Mouse (Mus musculus) spleen, adult 2 months (tissue): Measurements from ENCODE around the gene Inpp5a. TPM values are rescaled to one million over a fixed set of nuclear protein-coding genes. Genes with fewer than 3 reads are reported as not detected.
A peak's percentile ranks its signal among the peaks of the same experiment; 100 is the strongest.

Source experiments
- DNase-seq, 2 experiments: peaks; one replicate each; pipeline versions ENCODE4 v3.0.0 to v3.0.0-alpha.2; 2012 to 2021; ENCODE audit warnings: low spot score in 2 of 2, low read depth in 1 of 2
- H3K27ac ChIP-seq: fragments of 200-500 bp; 2 replicates; pipeline ENCODE4 v1.5.1; 2012; ENCODE audit warnings: low read length, inconsistent platforms; ENCODE audit not compliant: insufficient read depth
- H3K27me3 ChIP-seq: fragments of 200-500 bp; 2 replicates; pipeline ENCODE4 v1.6.1; 2012; ENCODE audit warnings: mild to moderate bottlenecking, moderate library complexity, low read length, inconsistent platforms; ENCODE audit not compliant: control insufficient read depth, insufficient read depth
- H3K36me3 ChIP-seq: fragments of 200-500 bp; 2 replicates; pipeline ENCODE4 v1.6.1; 2012; ENCODE audit warnings: mild to moderate bottlenecking, low read length, inconsistent platforms; ENCODE audit not compliant: control insufficient read depth, insufficient read depth
- H3K4me1 ChIP-seq: fragments of 200-500 bp; 2 replicates; pipeline ENCODE4 v1.6.1; 2011; ENCODE audit warnings: inconsistent platforms; ENCODE audit not compliant: control insufficient read depth, insufficient read depth, insufficient read length
- H3K4me3 ChIP-seq: fragments of 200-500 bp; 2 replicates; pipeline ENCODE4 v1.5.1; 2011; ENCODE audit warnings: mild to moderate bottlenecking, inconsistent platforms; ENCODE audit not compliant: insufficient read depth, insufficient read length; ENCODE audit errors: extremely low read depth
- CTCF ChIP-seq: fragments of 200-500 bp; IDR thresholded peaks from 2 replicates; pipeline ENCODE4 v1.5.1; 2011; ENCODE audit warnings: mild to moderate bottlenecking, inconsistent platforms; ENCODE audit not compliant: insufficient read depth, insufficient read length, insufficient replicate concordance; ENCODE audit errors: extremely low read depth
- POLR2A ChIP-seq: fragments of 200-500 bp; IDR thresholded peaks from 2 replicates; pipeline ENCODE4 v1.6.1; 2011; ENCODE audit warnings: low read depth, low read length, inconsistent platforms
- WGBS: fragments of 180-500 bp; shearing (Covaris S2); methylation state at CpG from one replicate; pipeline ENCODE4 v1.1.7; 2018; 5-methylcytosine and 5-hydroxymethylcytosine counted together
- polyA plus RNA-seq: library from polyadenylated mRNA; depleted of rRNA; stranded (reverse); fragments of >200 nt; gene quantifications from 2 replicates; pipeline ENCODE4 v1.2.3, GENCODE M21; 2012

Gene Inpp5a
- polyA plus RNA-seq, 1 experiment, result 10.3 TPM

DNA sequence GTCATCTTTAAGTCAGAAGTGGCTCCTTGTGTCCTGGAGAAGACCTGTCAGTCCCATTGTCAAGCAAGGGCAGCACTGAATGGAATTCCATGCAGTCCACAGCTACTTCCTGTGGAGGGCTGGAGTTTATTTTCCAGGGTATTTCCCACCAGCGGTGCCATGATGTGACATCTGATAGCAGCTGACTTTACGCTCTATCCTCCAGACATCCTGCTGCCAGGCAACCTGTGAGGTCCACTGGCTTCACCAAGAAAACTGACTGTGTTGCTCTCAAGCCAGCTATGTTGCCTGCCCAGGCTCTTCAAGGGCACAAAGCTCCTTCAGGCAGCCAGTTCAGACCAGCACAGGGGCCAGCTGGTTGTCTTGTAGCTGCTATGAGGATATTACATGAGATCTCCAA is 79.5 kb downstream of the Inpp5a start:
- H3K36me3 ChIP-seq, result no peaks in the 10 kb centered on the region
- H3K4me3 ChIP-seq, result no peak overlapping the region
- H3K27me3 ChIP-seq, result no peaks in the 10 kb centered on the region
- TF ChIP-seq CTCF (no peak), POLR2A (no peak)
- peaks cover 7% of the 10 kb centered on the region; the same call in 1 of the 2 replicates for H3K4me1 ChIP-seq
- WGBS, result 85% methylated on average over 2 of the region's 2 CpGs
- DNase-seq, result no peak
- no peak overlapping the region for H3K27ac ChIP-seq

DNA sequence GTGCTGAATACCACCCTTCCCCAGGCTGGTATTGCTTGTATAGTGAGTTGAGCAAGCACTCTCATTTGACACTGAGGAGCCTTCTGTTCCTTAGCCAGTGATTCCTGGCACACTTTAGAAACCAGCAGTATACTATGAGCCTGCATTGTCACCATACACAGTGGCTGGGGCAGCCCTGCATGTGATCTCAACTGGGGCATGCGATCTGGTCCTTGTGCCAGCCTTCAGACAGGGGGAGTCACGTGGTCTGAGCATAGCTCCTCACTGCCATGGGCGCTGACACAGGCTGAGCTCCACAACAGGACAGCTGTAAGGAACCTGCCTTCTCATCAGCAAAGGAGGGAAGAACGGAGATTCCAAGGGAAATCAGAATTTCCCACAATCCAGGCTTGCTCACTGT is 80.5 kb downstream of the Inpp5a start:
- Histone ChIP-seq H3K27me3 (no peaks in the 10 kb centered on the region), H3K4me1 (peaks cover 7% of the 10 kb centered on the region; the same call in 1 of the 2 replicates), H3K27ac (no peak overlapping the region), H3K4me3 (no peak overlapping the region), H3K36me3 (no peaks in the 10 kb centered on the region)
- 85% methylated on average over 4 of the region's 4 CpGs for WGBS
- no peak for DNase-seq
- TF ChIP-seq CTCF, result no peak
- TF ChIP-seq POLR2A, result no peak

DNA sequence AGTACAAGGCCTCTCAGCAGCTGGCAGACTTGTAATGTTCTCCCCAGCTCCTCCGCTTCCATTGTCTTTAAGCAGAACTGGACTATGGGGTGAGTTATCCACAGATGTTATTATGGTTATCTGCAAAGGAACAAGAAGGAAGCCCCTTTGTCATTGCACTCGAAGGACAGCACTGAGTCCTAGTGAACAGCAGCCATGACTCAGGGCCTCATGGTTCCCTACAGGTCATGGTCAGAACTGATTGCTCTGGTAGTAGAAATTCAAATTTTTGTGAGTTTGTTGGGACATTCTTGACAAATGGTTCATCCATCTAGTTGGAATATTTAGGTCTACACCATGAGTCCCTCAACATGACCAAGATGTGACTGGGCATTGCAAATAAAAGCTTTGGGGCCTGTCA is 81.6 kb downstream of the Inpp5a start:
- H3K4me1 ChIP-seq, result peaks cover 7% of the 10 kb centered on the region; the same call in 1 of the 2 replicates
- H3K27ac ChIP-seq, result no peak overlapping the region
- TF ChIP-seq CTCF (no peak), POLR2A (no peak)
- WGBS, result 85% methylated on average over 2 of the region's 2 CpGs
- no peaks in the 10 kb centered on the region for H3K27me3 ChIP-seq
- no peak overlapping the region for H3K4me3 ChIP-seq
- no peaks in the 10 kb centered on the region for H3K36me3 ChIP-seq
- DNase-seq, result no peak

DNA sequence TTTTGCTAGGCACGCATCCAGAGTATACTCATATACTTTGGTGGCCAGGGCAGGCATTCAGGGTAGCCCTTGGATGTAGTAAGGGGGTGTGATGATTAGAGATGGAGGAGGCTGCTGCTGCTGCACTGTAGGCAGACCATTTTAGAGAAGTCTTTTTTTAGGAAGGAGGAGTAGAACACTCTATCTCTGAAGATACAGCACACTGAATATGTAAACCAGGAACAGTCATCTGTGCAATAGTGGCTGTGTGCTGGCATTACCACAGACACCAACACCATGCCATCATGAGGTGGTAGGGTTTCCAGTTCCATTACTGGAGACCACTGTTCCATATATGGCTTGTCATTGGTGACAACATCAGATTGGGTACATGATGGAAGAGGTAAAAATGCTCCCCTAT is 83.1 kb downstream of the Inpp5a start:
- 81% methylated on average over 1 of the region's 1 CpGs for WGBS
- no peak overlapping the region for H3K4me3 ChIP-seq

DNA sequence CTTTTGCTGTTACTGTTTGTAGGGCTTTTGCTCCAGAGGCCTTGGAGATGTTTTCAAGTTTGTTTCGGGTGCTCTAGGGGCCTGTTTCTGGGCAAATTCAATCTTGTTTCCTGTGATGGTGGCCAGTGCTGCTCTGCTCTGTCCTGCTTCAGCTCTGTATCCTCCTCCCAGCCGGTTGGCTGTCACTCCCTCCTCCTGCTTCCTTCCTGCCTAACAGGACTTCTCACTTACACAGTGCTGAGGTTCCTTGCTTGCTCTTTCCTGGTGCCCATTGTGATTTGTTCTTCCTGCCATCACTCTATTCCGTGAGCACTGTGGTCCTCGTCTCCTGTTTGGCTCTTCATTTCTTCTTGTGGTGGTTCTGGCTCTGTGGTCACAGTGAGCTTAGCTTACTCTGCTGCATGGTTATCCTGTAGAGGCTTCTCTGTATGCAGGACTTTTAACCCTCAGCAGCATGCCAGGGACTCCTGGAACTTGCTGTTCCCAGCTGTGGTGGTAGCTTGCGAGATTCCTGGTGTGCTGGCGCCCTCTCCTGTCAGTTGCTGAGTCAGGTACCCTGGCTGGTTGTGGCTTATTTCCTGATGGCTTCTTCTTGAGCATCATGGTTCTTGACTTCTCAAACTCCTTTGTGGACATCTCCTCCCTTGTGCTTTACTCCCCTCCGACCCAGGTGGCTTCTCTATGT is 84.1 kb downstream of the Inpp5a start:
- H3K27ac ChIP-seq, result no peak overlapping the region
- DNase-seq, result peak; percentile 17 to 68
- H3K27me3 ChIP-seq, result no peaks in the 10 kb centered on the region
- WGBS, result 43% methylated on average over 7 of the region's 7 CpGs
- TF ChIP-seq CTCF, result peak; percentile 95
- TF ChIP-seq POLR2A, result no peak
- H3K36me3 ChIP-seq, result no peaks in the 10 kb centered on the region
- no peak overlapping the region for H3K4me3 ChIP-seq
- H3K4me1 ChIP-seq, result no peaks in the 10 kb centered on the region

More for the DNA sequence above, 83.1 kb downstream of the Inpp5a start:
- Histone ChIP-seq H3K27me3 (no peaks in the 10 kb centered on the region), H3K36me3 (no peaks in the 10 kb centered on the region), H3K4me1 (peaks cover 4% of the 10 kb centered on the region; the same call in 1 of the 2 replicates), H3K27ac (no peak overlapping the region)
- TF ChIP-seq POLR2A, result no peak
- no peak for TF ChIP-seq CTCF
- DNase-seq, result no peak

DNA sequence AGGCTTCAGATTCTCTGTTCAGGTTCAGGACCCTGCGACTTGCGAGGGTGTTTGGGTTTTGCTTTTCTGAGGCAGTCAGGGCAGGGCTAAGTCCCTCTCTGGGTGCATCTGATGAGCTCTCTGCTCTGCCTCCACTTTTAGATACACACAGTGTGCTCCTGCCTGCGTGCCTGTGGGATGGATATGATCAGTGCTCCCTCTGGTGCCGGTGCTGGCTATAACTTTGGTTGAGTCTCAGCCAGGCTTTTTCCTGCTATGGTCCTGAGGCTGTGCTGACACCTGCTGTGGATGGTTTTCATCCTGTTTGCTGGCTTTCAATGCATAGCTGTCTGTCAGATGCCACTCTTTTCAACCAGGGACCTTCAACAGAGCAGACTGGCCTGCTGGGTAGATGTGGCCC is 87.0 kb downstream of the Inpp5a start:
- H3K27ac ChIP-seq, result no peak overlapping the region
- TF ChIP-seq CTCF (no peak), POLR2A (no peak)
- no peak overlapping the region for H3K4me3 ChIP-seq
- no peaks in the 10 kb centered on the region for H3K36me3 ChIP-seq
- WGBS, result 83% methylated on average over 4 of the region's 4 CpGs
- no peaks in the 10 kb centered on the region for H3K27me3 ChIP-seq
- no peaks in the 10 kb centered on the region for H3K4me1 ChIP-seq
- no peak for DNase-seq

DNA sequence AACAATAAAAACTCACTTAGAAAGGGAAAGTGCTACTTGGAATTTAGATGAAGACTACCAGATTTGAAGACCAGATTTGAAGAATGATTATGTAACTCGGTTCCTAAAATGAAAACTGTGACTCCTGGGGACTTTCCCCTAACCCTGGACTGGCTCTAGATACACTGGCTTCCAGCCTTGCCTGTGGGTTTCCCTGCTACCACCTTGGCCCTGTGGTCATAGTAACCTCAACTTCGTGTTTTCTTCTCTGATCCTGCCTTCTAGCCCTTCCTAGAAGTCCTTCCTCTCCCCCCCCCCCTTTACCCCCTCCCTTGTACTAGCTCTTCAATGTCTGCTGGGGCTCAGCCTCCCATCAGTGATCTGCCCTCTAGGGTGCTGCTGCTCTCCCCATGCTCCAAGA is 87.8 kb downstream of the Inpp5a start:
- Histone ChIP-seq H3K27me3 (no peaks in the 10 kb centered on the region), H3K4me3 (no peak overlapping the region), H3K4me1 (no peaks in the 10 kb centered on the region), H3K36me3 (peaks cover 2% of the 10 kb centered on the region; the same call in 1 of the 2 replicates), H3K27ac (no peak overlapping the region)
- WGBS, result 20% methylated on average over 2 of the region's 2 CpGs
- TF ChIP-seq POLR2A (no peak), CTCF (no peak)
- no peak for DNase-seq
